Mouse (Mus musculus): ENCODE measurements around the gene Ovca2. TPM values are rescaled to one million over a fixed set of nuclear protein-coding genes. Genes with fewer than 3 reads are reported as not detected.

Ovca2 gene
- polyA plus RNA-seq, 1 experiment: 3.0 TPM

- TF ChIP-seq GATA1 (IDR thresholded peaks at IDR 0.05; ENCODE audit: low read length): no peak
These were observed 44.7 kb downstream of the Ovca2 start for GRCm38 (mm10) chr11:75133951-75134350.

GRCm38 (mm10) chr11:75133391-75133790, 45.2 kb downstream of the Ovca2 start:
- no peak for TF ChIP-seq GATA1 (IDR thresholded peaks at IDR 0.05; ENCODE audit: low read length)

GRCm38 (mm10) chr11:75132278-75132677, 46.4 kb downstream of the Ovca2 start:
- no peak for TF ChIP-seq GATA1 (IDR thresholded peaks at IDR 0.05; ENCODE audit: low read length)

GRCm38 (mm10) chr11:75131300-75131699, 47.3 kb downstream of the Ovca2 start:
- TF ChIP-seq GATA1 (IDR thresholded peaks at IDR 0.05; ENCODE audit: low read length): no peak

GRCm38 (mm10) chr11:75129481-75129880, 49.2 kb downstream of the Ovca2 start:
- TF ChIP-seq GATA1 (IDR thresholded peaks at IDR 0.05; ENCODE audit: low read length): no peak

- TF ChIP-seq GATA1 (IDR thresholded peaks at IDR 0.05; ENCODE audit: low read length): no peak
These were observed 52.3 kb downstream of the Ovca2 start for GRCm38 (mm10) chr11:75126384-75126783.

Other genes starting within 250 kb of the Ovca2 start
- gene Hic1, start 9.3 kb downstream of the Ovca2 start, polyA plus RNA-seq (2012): 0.45 and 0.46 TPM in 2 replicates
- gene Dph1, start 12.4 kb upstream of the Ovca2 start, polyA plus RNA-seq (2012): 72.3 and 95.6 TPM in 2 replicates
- gene Rtn4rl1, start 14.9 kb upstream of the Ovca2 start, polyA plus RNA-seq (2012): 0.02 and 0.04 TPM in 2 replicates
- gene Rpa1, start 169.5 kb upstream of the Ovca2 start, polyA plus RNA-seq (2012): 104 and 153 TPM in 2 replicates
- 0.67 and 0.75 TPM in 2 replicates for gene Smyd4, start 169.6 kb upstream of the Ovca2 start, polyA plus RNA-seq (2012)
- not detected in 2 replicates for gene Serpinf1, start 243.9 kb upstream of the Ovca2 start, polyA plus RNA-seq (2012)

Data from G1E-ER4 (cell line).